Mouse (Mus musculus): ENCODE results near the gene Klhl24. TPM values are rescaled to one million over a fixed set of nuclear protein-coding genes. Genes with fewer than 3 reads are reported as not detected.
A peak's percentile ranks its signal among the peaks of the same experiment; 100 is the strongest.

The Klhl24 gene
- total RNA-seq (2014; rRNA removed; ENCODE audit: low replicate concordance) = 142 and 201 TPM in 2 replicates
- polyA plus RNA-seq (2015; fragmentation: Nextera tagmentation; extraction: Ambion mirVana) = 58.5 and 67.7 TPM in 2 replicates

- no peaks in the 10 kb centered on the region for H3K9me3 ChIP-seq (replicated peaks; ENCODE audit: control insufficient read depth, low read length)
- peak within 1 kb of the TSS; percentile 87 for H3K4me3 ChIP-seq (ENCODE audit: low read depth, low read length)
- peak; percentile 90 for ATAC-seq (ENCODE audit: insufficient read depth, low read depth)
- no peaks in the 10 kb centered on the region for H3K27me3 ChIP-seq (ENCODE audit: control insufficient read depth, insufficient read depth, low read length)
- peak within 1 kb of the TSS; percentile 100 for H3K27ac ChIP-seq (ENCODE audit: low read depth)
- peak within 1 kb of the TSS; percentile 96 for H3K9ac ChIP-seq (replicated peaks; ENCODE audit: low read depth, low read length)
- peak; percentile 97 for DNase-seq (ENCODE audit: low spot score)
- under 1% methylated on average over 29 of the region's 29 CpGs for WGBS
- peaks cover 3% of the 10 kb centered on the region; the same call in 1 of the 2 replicates for H3K4me1 ChIP-seq (ENCODE audit: control insufficient read depth, insufficient read depth)
- H3K4me2 ChIP-seq (ENCODE audit: low read depth, low read length) = peak within 1 kb of the TSS; percentile 59
- no peaks in the 10 kb centered on the region for H3K36me3 ChIP-seq (replicated peaks; ENCODE audit: control insufficient read depth, insufficient read depth, low read length)
- peak; percentile 71 for TF ChIP-seq CTCF (IDR thresholded peaks at IDR 0.05; ENCODE audit: low read depth)
- TF ChIP-seq EP300 (IDR thresholded peaks at IDR 0.05; ENCODE audit: low read depth) = no peak
Measured at GRCm38 (mm10) chr16:20097069-20097710, at the start of gene Klhl24. Gene Klhl24, plus strand, starts transcription at chr16:20097542.

DNA sequence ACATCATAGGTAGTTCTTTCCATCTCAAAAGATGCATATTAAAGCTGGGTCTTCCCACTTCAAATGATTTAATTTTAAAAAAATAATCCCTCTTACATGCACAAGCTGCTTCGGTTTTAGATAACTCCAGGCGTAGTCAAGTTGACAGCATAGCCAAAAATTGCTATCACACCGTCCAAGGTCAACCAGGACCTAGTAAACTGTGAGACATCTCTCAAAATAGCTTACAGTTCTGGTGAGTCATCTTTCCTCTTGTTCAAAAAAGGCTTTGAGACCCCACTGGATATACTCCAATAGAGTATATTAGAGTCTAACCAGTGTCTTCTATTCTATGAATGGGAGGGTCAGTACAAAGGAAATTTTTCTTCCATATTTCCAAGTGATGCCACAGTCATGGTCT, 44.7 kb upstream of the Klhl24 start:
- TF ChIP-seq CTCF (IDR thresholded peaks at IDR 0.05; ENCODE audit: low read depth) = no peak
- H3K4me3 ChIP-seq (ENCODE audit: low read depth, low read length) = no peak overlapping the region
- DNase-seq (ENCODE audit: low spot score) = peak; percentile 46

DNA sequence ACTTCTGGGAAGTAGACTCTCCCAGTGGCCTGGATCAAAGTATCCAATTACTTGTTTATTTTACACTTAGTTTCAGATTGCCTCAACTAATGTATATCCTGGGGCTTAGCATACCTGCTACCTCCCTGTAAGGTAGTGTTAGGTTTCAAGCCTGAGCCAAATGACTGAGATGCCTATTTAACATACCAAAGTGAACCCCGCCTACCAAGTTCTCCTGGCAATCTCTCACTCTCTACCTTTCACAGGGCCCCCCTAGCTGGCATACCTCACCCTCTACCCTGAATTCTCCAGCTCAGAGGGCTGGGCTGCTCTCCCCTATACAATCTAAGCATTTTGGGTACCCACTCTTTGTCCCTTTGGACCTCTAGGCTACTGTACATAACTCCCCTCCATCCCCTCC, 24.6 kb upstream of the Klhl24 start:
- ATAC-seq (ENCODE audit: insufficient read depth, low read depth) (no peak), DNase-seq (ENCODE audit: low spot score) (no peak)
- 71% methylated on average over 1 of the region's 1 CpGs for WGBS
- TF ChIP-seq CTCF (IDR thresholded peaks at IDR 0.05; ENCODE audit: low read depth) (no peak), EP300 (IDR thresholded peaks at IDR 0.05; ENCODE audit: low read depth) (no peak)
- no peak overlapping the region for H3K4me3 ChIP-seq (ENCODE audit: low read depth, low read length)
- H3K27me3 ChIP-seq (ENCODE audit: control insufficient read depth, insufficient read depth, low read length) = no peaks in the 10 kb centered on the region
- no peak overlapping the region for H3K9ac ChIP-seq (replicated peaks; ENCODE audit: low read depth, low read length)
- H3K36me3 ChIP-seq (replicated peaks; ENCODE audit: control insufficient read depth, insufficient read depth, low read length) = no peaks in the 10 kb centered on the region
- H3K27ac ChIP-seq (ENCODE audit: low read depth) = no peak overlapping the region
- no peaks in the 10 kb centered on the region for H3K9me3 ChIP-seq (replicated peaks; ENCODE audit: control insufficient read depth, low read length)
- H3K4me2 ChIP-seq (ENCODE audit: low read depth, low read length) = no peak overlapping the region
- no peaks in the 10 kb centered on the region for H3K4me1 ChIP-seq (ENCODE audit: control insufficient read depth, insufficient read depth)

More for the DNA sequence above, 44.7 kb upstream of the Klhl24 start:
- Histone ChIP-seq H3K27ac (ENCODE audit: low read depth) (peak overlapping the region; percentile 69), H3K27me3 (ENCODE audit: control insufficient read depth, insufficient read depth, low read length) (no peaks in the 10 kb centered on the region), H3K4me2 (ENCODE audit: low read depth, low read length) (no peak overlapping the region), H3K9ac (replicated peaks; ENCODE audit: low read depth, low read length) (no peak overlapping the region), H3K9me3 (replicated peaks; ENCODE audit: control insufficient read depth, low read length) (no peaks in the 10 kb centered on the region), H3K4me1 (ENCODE audit: control insufficient read depth, insufficient read depth) (peaks cover 12% of the 10 kb centered on the region; the same call in 1 of the 2 replicates), H3K36me3 (replicated peaks; ENCODE audit: control insufficient read depth, insufficient read depth, low read length) (no peaks in the 10 kb centered on the region)
- ATAC-seq (ENCODE audit: insufficient read depth, low read depth) = peak; percentile 71
- 23% methylated on average over 3 of the region's 3 CpGs for WGBS

DNA sequence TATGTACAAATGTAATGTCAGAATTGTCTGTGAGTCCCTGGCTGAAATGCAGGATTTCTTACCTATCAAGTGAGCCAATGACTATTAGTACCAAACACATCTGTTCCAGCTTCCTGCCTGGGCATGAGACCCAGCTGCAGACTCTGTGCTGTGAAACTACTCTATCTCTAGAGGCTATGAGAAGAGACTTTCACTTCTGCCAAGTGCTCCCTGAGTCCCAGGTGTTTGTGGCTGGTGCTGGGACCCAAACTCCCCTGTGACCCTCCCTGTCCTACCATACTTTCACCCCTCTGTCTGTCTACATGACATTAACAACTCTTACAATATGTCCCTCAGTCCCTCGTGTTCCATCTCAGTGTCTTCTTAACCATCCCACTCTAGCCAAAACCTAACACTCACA, 20.7 kb upstream of the Klhl24 start:
- 67% methylated on average over 1 of the region's 1 CpGs for WGBS
- H3K36me3 ChIP-seq (replicated peaks; ENCODE audit: control insufficient read depth, insufficient read depth, low read length) = no peaks in the 10 kb centered on the region
- DNase-seq (ENCODE audit: low spot score) = no peak
- ATAC-seq (ENCODE audit: insufficient read depth, low read depth) = no peak
- TF ChIP-seq EP300 (IDR thresholded peaks at IDR 0.05; ENCODE audit: low read depth) (no peak), CTCF (IDR thresholded peaks at IDR 0.05; ENCODE audit: low read depth) (no peak)
- no peak overlapping the region for H3K9ac ChIP-seq (replicated peaks; ENCODE audit: low read depth, low read length)
- H3K4me2 ChIP-seq (ENCODE audit: low read depth, low read length) = no peak overlapping the region
- H3K4me1 ChIP-seq (ENCODE audit: control insufficient read depth, insufficient read depth) = no peaks in the 10 kb centered on the region
- no peak overlapping the region for H3K4me3 ChIP-seq (ENCODE audit: low read depth, low read length)
- no peak overlapping the region for H3K27ac ChIP-seq (ENCODE audit: low read depth)
- H3K27me3 ChIP-seq (ENCODE audit: control insufficient read depth, insufficient read depth, low read length) = no peaks in the 10 kb centered on the region
- no peaks in the 10 kb centered on the region for H3K9me3 ChIP-seq (replicated peaks; ENCODE audit: control insufficient read depth, low read length)

DNA sequence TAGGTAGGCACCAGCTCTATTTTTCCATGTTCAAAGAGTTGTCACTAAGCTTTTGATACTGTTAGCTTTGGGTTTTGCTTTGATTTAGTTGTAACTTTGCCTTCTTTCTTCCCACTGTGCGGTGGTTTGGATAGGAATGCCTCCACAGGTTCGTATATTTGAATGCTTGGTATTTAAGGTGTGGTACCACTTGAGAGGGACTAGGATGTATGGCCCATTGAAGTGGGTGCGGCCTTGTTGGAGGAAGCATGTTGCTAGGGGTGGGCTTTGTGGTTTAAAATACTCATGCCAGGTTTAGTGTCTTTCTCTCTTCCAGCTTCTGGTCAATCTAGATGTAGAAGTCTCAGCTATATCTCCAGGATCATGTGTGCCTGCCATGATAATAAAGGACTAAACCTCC, 17.1 kb upstream of the Klhl24 start:
- no peak overlapping the region for H3K4me3 ChIP-seq (ENCODE audit: low read depth, low read length)
- ATAC-seq (ENCODE audit: insufficient read depth, low read depth) = no peak
- 85% methylated on average over 3 of the region's 3 CpGs for WGBS
- no peaks in the 10 kb centered on the region for H3K9me3 ChIP-seq (replicated peaks; ENCODE audit: control insufficient read depth, low read length)
- no peak overlapping the region for H3K27ac ChIP-seq (ENCODE audit: low read depth)
- H3K4me1 ChIP-seq (ENCODE audit: control insufficient read depth, insufficient read depth) = no peaks in the 10 kb centered on the region
- no peaks in the 10 kb centered on the region for H3K36me3 ChIP-seq (replicated peaks; ENCODE audit: control insufficient read depth, insufficient read depth, low read length)
- H3K4me2 ChIP-seq (ENCODE audit: low read depth, low read length) = no peak overlapping the region
- no peak overlapping the region for H3K9ac ChIP-seq (replicated peaks; ENCODE audit: low read depth, low read length)
- H3K27me3 ChIP-seq (ENCODE audit: control insufficient read depth, insufficient read depth, low read length) = no peaks in the 10 kb centered on the region
- TF ChIP-seq CTCF (IDR thresholded peaks at IDR 0.05; ENCODE audit: low read depth) = no peak
- TF ChIP-seq EP300 (IDR thresholded peaks at IDR 0.05; ENCODE audit: low read depth) = no peak
- DNase-seq (ENCODE audit: low spot score) = no peak

DNA sequence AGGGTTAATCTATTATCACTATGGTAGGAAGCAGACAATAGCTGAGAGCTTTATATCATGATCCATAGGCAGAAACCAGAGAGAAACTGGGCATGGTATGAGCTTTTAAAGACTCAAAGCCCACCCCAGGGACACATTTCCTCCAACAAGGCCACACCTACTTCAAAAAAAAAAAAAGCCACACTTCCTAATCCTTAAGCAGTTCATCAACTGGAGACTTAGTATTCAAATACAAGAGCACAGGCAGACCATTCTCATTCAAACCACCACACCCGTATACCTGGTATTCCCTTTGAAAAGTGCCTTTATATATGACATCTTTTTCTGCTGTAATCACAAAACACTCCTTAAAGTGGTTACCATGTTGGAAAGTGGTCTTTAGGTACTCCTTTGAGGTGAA, 12.7 kb upstream of the Klhl24 start:
- H3K27me3 ChIP-seq (ENCODE audit: control insufficient read depth, insufficient read depth, low read length) = no peaks in the 10 kb centered on the region
- 89% methylated on average over 1 of the region's 1 CpGs for WGBS
- no peak overlapping the region for H3K9ac ChIP-seq (replicated peaks; ENCODE audit: low read depth, low read length)
- H3K9me3 ChIP-seq (replicated peaks; ENCODE audit: control insufficient read depth, low read length) = no peaks in the 10 kb centered on the region
- no peaks in the 10 kb centered on the region for H3K36me3 ChIP-seq (replicated peaks; ENCODE audit: control insufficient read depth, insufficient read depth, low read length)
- no peak overlapping the region for H3K4me2 ChIP-seq (ENCODE audit: low read depth, low read length)
- no peak for DNase-seq (ENCODE audit: low spot score)
- no peak overlapping the region for H3K4me3 ChIP-seq (ENCODE audit: low read depth, low read length)
- no peak overlapping the region for H3K27ac ChIP-seq (ENCODE audit: low read depth)
- ATAC-seq (ENCODE audit: insufficient read depth, low read depth) = no peak
- H3K4me1 ChIP-seq (ENCODE audit: control insufficient read depth, insufficient read depth) = no peaks in the 10 kb centered on the region
- no peak for TF ChIP-seq EP300 (IDR thresholded peaks at IDR 0.05; ENCODE audit: low read depth)
- TF ChIP-seq CTCF (IDR thresholded peaks at IDR 0.05; ENCODE audit: low read depth) = no peak
